Mouse (Mus musculus) ES-E14 (cell line): ENCODE results near the gene Kidins220. TPM values are rescaled to one million over a fixed set of nuclear protein-coding genes. Genes with fewer than 3 reads are reported as not detected.

Experiments
- DNase-seq: peaks from one replicate; pipeline ENCODE4 v3.0.0-alpha.2; 2013; ENCODE audit warnings: low read depth, low spot score
- H3K27ac ChIP-seq: 2 replicates; pipeline ENCODE4 v1.5.1; 2012; ENCODE audit warnings: low read depth, mild to moderate bottlenecking, low read length, moderate library complexity, mixed read lengths; ENCODE audit not compliant: poor library complexity, insufficient read depth, severe bottlenecking
- H3K36me3 ChIP-seq: 2 replicates; pipeline ENCODE4 v1.6.1; 2012; ENCODE audit warnings: mild to moderate bottlenecking, low read length, moderate library complexity, mixed read lengths; ENCODE audit not compliant: control insufficient read depth, poor library complexity, insufficient read depth, severe bottlenecking
- H3K4me1 ChIP-seq, 2 experiments: fragments of 150-350 bp in 1 of 2; sonication (generic) in 1 of 2; 2 replicates each; pipeline ENCODE4 v1.6.1; 2012; ENCODE audit warnings: low read length in 2 of 2, mild to moderate bottlenecking in 1 of 2, mixed read lengths in 1 of 2; ENCODE audit not compliant: control insufficient read depth in 2 of 2, insufficient read depth in 2 of 2, poor library complexity in 1 of 2
- H3K4me3 ChIP-seq, 2 experiments: fragments of 150-350 bp in 1 of 2; sonication (generic) in 1 of 2; 2 replicates each; pipeline ENCODE4 v1.5.1; 2012; ENCODE audit warnings: low read length in 2 of 2, low read depth in 1 of 2, mild to moderate bottlenecking in 1 of 2, mixed read lengths in 1 of 2; ENCODE audit not compliant: insufficient read depth in 1 of 2, poor library complexity in 1 of 2, severe bottlenecking in 1 of 2
- H3K9ac ChIP-seq: 2 replicates; pipeline ENCODE4 v1.6.1; 2012; ENCODE audit warnings: low read depth, mild to moderate bottlenecking, low read length, mixed read lengths; ENCODE audit not compliant: poor library complexity, insufficient read depth, severe bottlenecking
- H3K9me3 ChIP-seq: fragments of 150-350 bp; sonication (generic); 2 replicates; pipeline ENCODE4 v1.6.1; 2012; ENCODE audit warnings: low read depth, mild to moderate bottlenecking, low read length; ENCODE audit not compliant: control insufficient read depth, insufficient read depth
- CHD2 ChIP-seq: IDR thresholded peaks from 2 replicates; pipeline ENCODE4 v1.6.1; 2014; ENCODE audit warnings: mild to moderate bottlenecking, low read depth, low read length, inconsistent platforms
- HCFC1 ChIP-seq: IDR thresholded peaks from 2 replicates; pipeline ENCODE4 v1.6.1; 2012; ENCODE audit warnings: low read length, inconsistent platforms, borderline replicate concordance; ENCODE audit not compliant: insufficient read depth
- MAFK ChIP-seq: IDR thresholded peaks from 2 replicates; pipeline ENCODE4 v1.6.1; 2014; ENCODE audit warnings: mild to moderate bottlenecking, low read depth, low read length, inconsistent platforms; ENCODE audit not compliant: insufficient read depth
- ZC3H11A ChIP-seq: IDR thresholded peaks from 2 replicates; pipeline ENCODE4 v1.6.1; 2012; ENCODE audit warnings: low read depth, mild to moderate bottlenecking, inconsistent platforms, low read length, borderline replicate concordance
- ZNF384 ChIP-seq: IDR thresholded peaks from 2 replicates; pipeline ENCODE4 v1.6.1; 2012; ENCODE audit warnings: low read depth, low read length, inconsistent platforms
- in situ Hi-C, 2 experiments: fragments of 600-800 bp; cut with MboI; formaldehyde crosslinking; loops; one replicate each; pipeline ENCODE4 v1.15.1; 2025; ENCODE audit warnings: low sequenced_read_pairs in 2 of 2, inconsistent platforms in 1 of 2; ENCODE audit not compliant: unreplicated experiment in 2 of 2
- total RNA-seq: library from RNA; depleted of rRNA; stranded (reverse); fragments of 300-350 nt; gene quantifications from 2 replicates; pipeline ENCODE4 v1.2.3, GENCODE M21; 2012; rRNA removed

Kidins220 gene
- 26.1 and 38.0 TPM in 2 replicates for total RNA-seq

- in situ Hi-C loops, result no loop called here
- peak; percentile 92 for DNase-seq
These were observed at the start of gene Kidins220 for GRCm38 (mm10) chr12:24974446-24975114. Kidins220 (plus strand) TSS chr12:24974925.

DNA sequence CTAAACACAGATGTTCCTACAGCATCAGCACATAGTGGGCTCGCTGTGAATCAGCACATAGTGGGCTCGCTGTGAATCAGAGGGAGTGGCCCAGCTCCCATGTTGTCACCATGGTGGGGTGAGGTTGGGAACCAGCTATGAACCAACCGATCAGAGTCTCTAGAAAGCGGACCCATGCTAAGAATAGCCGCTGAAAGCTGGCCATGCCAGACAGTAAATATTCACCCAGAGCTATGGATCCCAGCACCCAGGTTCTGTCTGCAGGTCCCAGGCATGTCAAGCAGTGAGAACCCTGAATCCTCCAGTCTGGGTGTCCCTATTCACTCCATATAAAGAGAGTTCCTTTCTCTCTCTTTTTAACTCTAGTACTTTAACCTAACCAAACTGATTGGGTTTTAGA lies 49.4 kb upstream of the Kidins220 start:
- H3K9me3 ChIP-seq, result no peaks in the 10 kb centered on the region
- in situ Hi-C loops, result no loop called here
- no peak overlapping the region for H3K9ac ChIP-seq
- no peak overlapping the region for H3K4me3 ChIP-seq
- DNase-seq, result no peak
- H3K36me3 ChIP-seq, result no peaks in the 10 kb centered on the region
- H3K4me1 ChIP-seq, result no peaks in the 10 kb centered on the region
- TF ChIP-seq ZNF384 (no peak), HCFC1 (no peak), CHD2 (no peak), ZC3H11A (no peak), MAFK (no peak)
- no peak overlapping the region for H3K27ac ChIP-seq

More at GRCm38 (mm10) chr12:24974446-24975114, at the start of gene Kidins220:
- TF ChIP-seq MAFK, result no peak
- TF ChIP-seq ZC3H11A, result no peak
- no peak for TF ChIP-seq CHD2
- no peak for TF ChIP-seq ZNF384
- 0 out of 2 replicates have a peak, but pooled peaks have one; percentile 10 for TF ChIP-seq HCFC1
- no peaks in the 10 kb centered on the region for H3K9me3 ChIP-seq
- H3K4me1 ChIP-seq, result no peaks in the 10 kb centered on the region
- H3K9ac ChIP-seq, result peak within 1 kb of the TSS; percentile 75
- H3K36me3 ChIP-seq, result no peaks in the 10 kb centered on the region
- no peak within 1 kb of the TSS for H3K27ac ChIP-seq
- peak within 1 kb of the TSS; percentile 92 to 93 for H3K4me3 ChIP-seq

- H3K9ac ChIP-seq, result no peak overlapping the region
- H3K4me1 ChIP-seq, result no peaks in the 10 kb centered on the region
- TF ChIP-seq HCFC1 (no peak), MAFK (no peak), CHD2 (no peak), ZC3H11A (no peak), ZNF384 (no peak)
- no peak overlapping the region for H3K4me3 ChIP-seq
- DNase-seq, result no peak
- H3K36me3 ChIP-seq, result no peaks in the 10 kb centered on the region
- in situ Hi-C loops, result no loop called here
- no peaks in the 10 kb centered on the region for H3K9me3 ChIP-seq
- no peak overlapping the region for H3K27ac ChIP-seq
These were observed 49.0 kb upstream of the Kidins220 start for GRCm38 (mm10) chr12:24925684-24926083.

DNA sequence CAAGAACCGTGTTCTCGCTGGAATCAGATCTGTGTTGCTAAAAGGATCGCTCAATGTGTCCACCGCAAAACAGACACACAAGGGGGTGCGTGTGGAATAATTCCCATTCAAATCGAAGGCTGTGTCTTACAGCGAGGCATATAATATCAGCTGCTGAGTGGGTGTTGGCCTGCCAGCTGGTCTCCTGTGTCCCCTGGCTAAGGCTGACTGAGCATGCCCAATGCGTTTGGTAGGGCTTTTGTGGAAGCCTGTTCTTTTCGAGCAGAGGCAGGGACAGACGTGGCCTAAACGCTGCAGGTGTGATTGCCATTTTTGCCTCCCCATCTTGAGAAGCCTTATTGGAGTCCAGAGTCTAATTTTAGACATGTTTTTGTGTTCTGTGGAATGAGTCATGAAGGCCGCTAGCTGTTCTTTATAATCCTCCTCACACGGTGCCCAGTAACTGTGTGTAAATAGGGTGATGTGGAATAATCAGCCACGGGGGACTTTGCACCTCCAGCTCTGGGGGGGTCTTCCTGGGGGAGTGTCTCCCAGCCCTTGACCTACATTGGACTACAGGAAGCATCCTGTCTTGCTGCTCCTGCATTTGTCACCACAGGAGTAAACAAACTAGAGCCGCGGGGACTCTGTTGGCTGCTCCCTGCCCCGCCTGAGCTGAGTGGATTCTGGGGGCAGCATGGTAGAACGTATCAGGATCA lies 46.5 kb upstream of the Kidins220 start:
- in situ Hi-C loops, result no loop called here
- no peak overlapping the region for H3K4me3 ChIP-seq
- 0 out of 4 replicates have a peak, but pooled peaks cover 0 to 2% of the 10 kb centered on the region in 2 experiments for H3K4me1 ChIP-seq
- H3K36me3 ChIP-seq, result no peaks in the 10 kb centered on the region
- H3K9ac ChIP-seq, result no peak overlapping the region
- no peak for DNase-seq
- no peaks in the 10 kb centered on the region for H3K9me3 ChIP-seq
- no peak overlapping the region for H3K27ac ChIP-seq
- TF ChIP-seq ZNF384 (no peak), ZC3H11A (no peak), HCFC1 (no peak), CHD2 (no peak), MAFK (no peak)
